Mouse (Mus musculus) cerebellum, adult 11-12 months (tissue): ENCODE data around the gene Osbp2.

Source experiments
- DNase-seq: peaks from one replicate; pipeline ENCODE4 v3.0.0; 2022

Gene Osbp2

GRCm38 (mm10) chr11:3815951-3816350 lies 47.8 kb downstream of the Osbp2 start:
- no peak for DNase-seq

- no peak for DNase-seq
Observed at GRCm38 (mm10) chr11:3813340-3813739, 50.4 kb downstream of the Osbp2 start.

- DNase-seq, result no peak
Observed at GRCm38 (mm10) chr11:3808162-3808561, 55.5 kb downstream of the Osbp2 start.

DNA sequence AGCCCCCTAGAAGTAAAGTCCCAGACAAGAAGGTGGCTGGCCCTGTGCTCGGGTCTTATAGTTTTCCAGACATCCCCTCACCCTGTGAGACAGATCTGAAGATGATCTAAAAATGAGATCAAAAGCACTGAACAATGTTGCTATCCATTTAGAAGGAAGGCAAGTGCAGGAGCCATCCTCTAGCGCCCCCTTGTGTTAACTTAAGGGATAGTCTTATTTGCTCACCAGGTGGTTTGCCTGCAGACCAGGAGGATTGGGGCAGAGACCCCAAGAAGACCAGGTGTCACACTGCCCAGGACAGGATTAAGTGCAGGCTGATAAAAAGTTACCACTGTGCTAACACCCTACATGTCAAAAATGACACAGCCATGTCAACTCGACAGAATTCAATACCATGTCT lies 58.3 kb downstream of the Osbp2 start:
- DNase-seq, result no peak

DNA sequence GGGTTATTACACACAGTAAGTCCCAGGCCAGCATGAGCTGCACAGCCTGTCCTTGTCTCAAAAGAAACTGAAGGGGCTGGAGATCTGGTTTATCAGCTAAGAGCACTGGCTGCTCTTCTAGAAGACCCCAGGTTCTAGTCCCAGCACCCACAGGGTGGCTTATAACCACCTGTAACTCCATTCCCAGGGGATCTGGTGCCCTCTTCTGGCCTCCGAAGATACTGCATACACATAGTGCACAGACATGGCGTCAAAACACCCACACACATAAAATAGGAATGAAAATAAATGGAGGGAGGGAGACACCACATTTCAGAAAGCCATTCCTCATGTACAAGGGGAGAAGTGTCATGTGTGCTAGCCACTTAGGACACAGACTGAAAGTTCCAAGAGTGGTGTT lies 59.1 kb downstream of the Osbp2 start:
- DNase-seq, result no peak

GRCm38 (mm10) chr11:3802057-3802456 lies 61.6 kb downstream of the Osbp2 start:
- DNase-seq, result no peak

- no peak for DNase-seq
Observed at GRCm38 (mm10) chr11:3797631-3798215, 66.0 kb downstream of the Osbp2 start.

- no peak for DNase-seq
Observed at GRCm38 (mm10) chr11:3790736-3791135, 73.0 kb downstream of the Osbp2 start.

DNA sequence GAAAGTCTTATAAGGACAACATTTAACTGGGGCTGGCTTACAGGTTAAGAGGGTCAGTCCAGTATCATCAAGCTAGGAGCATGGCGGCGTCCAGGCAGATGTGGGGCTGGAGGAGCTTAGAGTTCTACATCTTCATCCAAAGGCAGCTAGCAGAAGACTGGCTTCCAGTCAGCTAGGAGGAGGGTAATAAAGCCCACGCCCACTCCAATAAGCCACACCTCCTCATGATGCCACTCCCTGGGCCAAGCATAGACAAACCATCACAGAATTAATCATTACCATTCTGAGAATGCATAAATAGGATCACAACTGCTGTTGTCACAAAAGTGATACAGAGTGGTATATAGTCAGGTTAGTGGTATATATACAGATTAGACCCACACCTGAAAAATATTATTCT lies 73.8 kb downstream of the Osbp2 start:
- DNase-seq, result no peak

GRCm38 (mm10) chr11:3786564-3786963 lies 77.1 kb downstream of the Osbp2 start:
- DNase-seq, result peak; percentile 85

GRCm38 (mm10) chr11:3775263-3775644 lies 88.4 kb downstream of the Osbp2 start:
- DNase-seq, result no peak

DNA sequence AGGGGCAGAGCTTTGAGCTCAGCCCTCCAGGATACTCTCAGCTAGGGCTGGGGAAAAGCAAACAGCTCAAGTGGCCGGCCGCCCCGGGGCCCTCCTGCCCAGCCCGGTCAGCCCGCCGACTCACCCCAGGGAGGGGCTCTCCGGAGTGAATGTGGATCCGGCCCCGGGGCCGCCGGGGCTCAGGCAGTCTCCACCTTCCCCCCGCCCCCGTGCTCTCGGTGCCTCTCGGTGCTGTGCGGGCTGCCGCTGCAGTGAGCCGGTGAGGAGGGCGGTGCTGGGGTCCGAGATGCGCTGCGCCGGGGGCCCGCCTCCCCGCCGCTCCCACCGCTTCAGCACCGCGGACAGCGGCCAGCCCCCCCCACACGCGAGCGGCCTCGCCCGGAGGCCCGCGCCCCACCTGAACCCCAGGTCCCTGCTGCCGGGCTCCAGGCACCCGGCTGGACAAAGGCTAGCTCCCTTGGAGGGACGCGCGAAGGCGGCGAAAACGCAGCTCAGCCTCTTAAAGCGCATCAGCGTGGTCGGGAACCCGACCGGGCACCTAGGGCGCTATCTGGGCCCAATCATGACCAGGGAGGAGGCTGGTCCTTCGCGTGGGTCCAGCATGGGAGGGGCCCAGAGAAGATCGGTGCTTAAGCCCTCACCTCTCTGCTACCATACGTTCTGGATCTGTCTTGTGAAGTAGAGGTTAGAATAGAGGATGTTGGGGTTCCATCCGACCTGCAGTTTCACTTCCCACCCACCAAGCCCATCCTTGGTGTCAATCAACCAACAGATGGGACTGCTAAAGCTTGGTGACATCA lies 89.0 kb downstream of the Osbp2 start:
- peak; percentile 67 for DNase-seq

GRCm38 (mm10) chr11:3773782-3774462 lies 89.8 kb downstream of the Osbp2 start:
- DNase-seq, result no peak

DNA sequence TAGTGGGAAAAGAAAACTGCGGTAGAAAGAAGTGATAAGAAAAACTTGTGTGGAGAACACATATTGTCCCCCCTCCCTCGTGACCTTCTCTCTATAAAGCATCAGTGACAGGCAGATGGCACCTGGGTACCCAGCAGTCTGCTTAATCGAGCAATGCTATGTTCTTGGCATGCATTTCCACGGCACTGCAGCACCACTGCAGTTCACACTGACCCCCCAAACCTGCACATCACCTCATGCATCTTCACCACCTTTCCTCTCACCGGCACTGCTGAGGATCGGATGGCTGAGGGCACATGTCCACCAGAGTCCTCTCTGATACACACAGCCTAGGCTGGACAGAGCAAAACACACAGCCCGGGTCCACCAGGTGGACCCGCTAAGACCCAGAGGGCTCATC lies 90.6 kb downstream of the Osbp2 start:
- peak; percentile 67 for DNase-seq

- peak; percentile 66 for DNase-seq
Observed at GRCm38 (mm10) chr11:3771348-3771747, 92.4 kb downstream of the Osbp2 start.

GRCm38 (mm10) chr11:3767830-3768229 lies 95.9 kb downstream of the Osbp2 start:
- no peak for DNase-seq

GRCm38 (mm10) chr11:3766964-3767363 lies 96.7 kb downstream of the Osbp2 start:
- DNase-seq, result no peak

DNA sequence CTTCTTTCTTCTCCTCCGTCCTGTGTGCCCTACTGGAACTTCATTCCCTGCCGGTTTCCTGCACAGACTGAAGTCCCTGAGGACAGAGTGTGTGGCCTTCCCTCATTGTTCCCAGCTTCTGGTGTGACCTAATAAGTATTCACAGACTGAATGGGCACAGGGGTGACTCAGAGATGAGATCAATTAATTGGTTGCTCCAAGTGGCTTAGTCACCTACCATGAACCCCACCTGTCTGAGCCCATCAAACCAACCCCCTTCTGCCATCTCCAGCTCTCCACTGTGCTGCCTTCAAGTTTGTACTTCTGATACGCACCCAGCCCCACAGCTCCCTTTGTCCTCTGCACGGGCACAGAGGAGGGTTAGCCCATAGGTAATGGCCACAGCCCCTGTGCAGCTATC lies 99.4 kb downstream of the Osbp2 start:
- DNase-seq, result no peak

GRCm38 (mm10) chr11:3761775-3762501 lies 101.8 kb downstream of the Osbp2 start:
- DNase-seq, result peak; percentile 53

GRCm38 (mm10) chr11:3761339-3761738 lies 102.4 kb downstream of the Osbp2 start:
- DNase-seq, result peak; percentile 53

DNA sequence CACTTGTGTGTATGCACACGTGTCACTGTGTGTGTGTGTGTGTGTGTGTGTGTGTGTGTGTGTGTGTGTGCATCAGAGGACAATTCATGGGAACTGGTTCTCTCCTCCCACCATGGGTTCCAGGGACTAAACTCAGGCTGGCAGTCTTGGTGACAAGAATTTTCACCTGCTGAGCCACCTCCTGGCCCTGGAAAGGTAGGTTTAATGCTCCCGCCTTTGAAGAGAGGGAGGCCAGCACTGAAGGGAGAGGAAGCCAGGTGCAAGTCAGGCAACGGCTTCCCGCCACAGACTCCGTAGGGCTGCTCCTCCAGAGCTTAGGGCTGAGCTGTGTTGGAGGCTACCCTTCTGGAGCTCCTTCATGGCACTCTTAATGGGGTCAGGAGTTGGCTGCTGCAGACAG lies 104.3 kb downstream of the Osbp2 start:
- peak; percentile 71 for DNase-seq

GRCm38 (mm10) chr11:3755341-3755740 lies 108.4 kb downstream of the Osbp2 start:
- DNase-seq, result no peak

DNA sequence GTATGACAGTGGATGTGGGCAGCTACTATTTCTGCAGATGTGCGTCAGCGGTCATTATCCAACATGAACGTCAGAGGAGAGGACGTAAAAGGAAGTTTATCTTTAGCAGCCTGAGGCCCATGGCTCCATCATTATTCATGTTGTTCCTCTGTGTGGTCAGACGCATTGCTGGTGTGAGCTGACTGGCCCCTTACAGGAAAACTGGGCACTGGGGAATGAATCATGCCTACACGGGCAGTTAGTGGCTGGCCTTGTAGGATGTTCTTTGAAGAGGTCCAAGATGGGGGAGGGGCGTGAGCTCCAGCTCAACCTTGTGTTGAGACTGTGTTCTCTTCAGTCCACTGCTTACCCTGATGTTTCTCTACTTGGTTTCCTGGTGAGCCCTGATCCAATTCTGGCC lies 109.0 kb downstream of the Osbp2 start:
- no peak for DNase-seq
